In genomic region chr2:170130780-170131645, GRCm38 (mm10) we compare ENCODE assay signal across 8 mouse cellular contexts. TPM values are rescaled to one million over a fixed set of nuclear protein-coding genes. Genes with fewer than 3 reads are reported as not detected.
DNase-seq lines count a peak whose midpoint lies in the region; ATAC-seq and TF ChIP-seq lines count a peak whose summit lies in the region.

No protein-coding gene starts in this region.

- H3K9ac ChIP-seq in forebrain, postnatal 0 days, result peak overlapping the region; percentile 60

- peak overlapping the region; percentile 84 for H3K27ac ChIP-seq in brown adipose tissue, adult 24 weeks (replicated peaks; ENCODE audit: low read depth, low read length)
- H3K27ac ChIP-seq in forebrain, postnatal 0 days (ENCODE audit: low read depth, low read length), result peak overlapping the region; percentile 62
- H3K27ac ChIP-seq in hindbrain, embryonic 10.5 days, result peak overlapping the region; percentile 99

- H3K36me3 ChIP-seq in forebrain, postnatal 0 days (ENCODE audit: insufficient read depth), result no peaks in the 10 kb centered on the region
- no peaks in the 10 kb centered on the region for H3K36me3 ChIP-seq in hindbrain, embryonic 10.5 days

- WGBS in forebrain, postnatal 0 days, result under 1% methylated on average over 53 of the region's 122 CpGs
- WGBS in hindbrain, embryonic 10.5 days, result under 1% methylated on average over 120 of the region's 122 CpGs

- no peaks in the 10 kb centered on the region for H3K27me3 ChIP-seq in forebrain, postnatal 0 days (ENCODE audit: insufficient read depth, low read length)
- no peaks in the 10 kb centered on the region; the same call in 1 of the 2 replicates for H3K27me3 ChIP-seq in hindbrain, embryonic 10.5 days (ENCODE audit: insufficient read depth, poor library complexity, severe bottlenecking)

- peaks cover 30% of the 10 kb centered on the region for H3K4me1 ChIP-seq in brown adipose tissue, adult 24 weeks (ENCODE audit: control insufficient read depth, insufficient read depth, insufficient read length, low read length)
- H3K4me1 ChIP-seq in forebrain, postnatal 0 days (ENCODE audit: insufficient read depth), result no peaks in the 10 kb centered on the region
- H3K4me1 ChIP-seq in hindbrain, embryonic 10.5 days (replicated peaks), result peaks cover 78% of the 10 kb centered on the region

- peak; percentile 86 for ATAC-seq in forebrain, postnatal 0 days

- peak overlapping the region; percentile 66 for H3K4me2 ChIP-seq in forebrain, postnatal 0 days (ENCODE audit: low read depth)

- no peaks in the 10 kb centered on the region for H3K9me3 ChIP-seq in forebrain, postnatal 0 days (ENCODE audit: low read length)
- no peaks in the 10 kb centered on the region for H3K9me3 ChIP-seq in hindbrain, embryonic 10.5 days

- peak; percentile 94 for DNase-seq in ES-CJ7 (ENCODE audit: low read depth, low spot score)
- DNase-seq in forebrain, postnatal 0 days, result peak; percentile 94
- peak; percentile 92 for DNase-seq in hindbrain, embryonic 10.5 days (ENCODE audit: low spot score)
- DNase-seq in layer of hippocampus, postnatal 14 days (ENCODE audit: low spot score in 2 of 2), result peak; percentile 74 to 77
- DNase-seq in lung, postnatal 14 days, result peak; percentile 87
- peak; percentile 72 for DNase-seq in retina, adult 2 months (ENCODE audit: low read depth, low spot score)
- peak; percentile 94 for DNase-seq in thymus, postnatal 25 days

- TF ChIP-seq CTCF in forebrain, postnatal 0 days (IDR thresholded peaks at IDR 0.05; ENCODE audit: low read depth), result no peak

- peak overlapping the region; percentile 90 for H3K4me3 ChIP-seq in brown adipose tissue, adult 24 weeks (ENCODE audit: insufficient read depth, low read depth, low read length)
- H3K4me3 ChIP-seq in forebrain, postnatal 0 days (ENCODE audit: low read depth, low read length), result peak overlapping the region; percentile 80
- peak overlapping the region; percentile 89 for H3K4me3 ChIP-seq in hindbrain, embryonic 10.5 days

RNA-seq across cellular contexts. Expression of gene Zfp217, which starts 16.9 kb away (rescaled TPM):
- polyA plus RNA-seq in brown adipose tissue, adult 24 weeks (2012; ENCODE audit: insufficient read depth, insufficient read length, missing spikeins), result 5.3 and 7.2 TPM in 2 replicates
- total RNA-seq in forebrain, postnatal 0 days (2014; rRNA removed), result 3.3 and 3.5 TPM in 2 replicates
- polyA plus RNA-seq in forebrain, postnatal 0 days (2015; fragmentation: Nextera tagmentation; extraction: Ambion mirVana), result 0.28 and 0.64 TPM in 2 replicates
- 3.0 TPM in 2 replicates for polyA plus RNA-seq in hindbrain, embryonic 10.5 days (2016; fragmentation: Nextera tagmentation; extraction: Ambion mirVana)
- 1 to 10 TPM; 3.0 to 3.1 TPM for total RNA-seq in layer of hippocampus, postnatal 14 days (2021)

Comparison
In these comparisons a context has a peak if more than half of its experiments do, and no peak if none do; other contexts are left out.
1. Peak in every context shown above with its lines: DNase-seq, ATAC-seq, H3K4me3 ChIP-seq and H3K27ac ChIP-seq.